Comparison of ENCODE assay signal across 7 mouse cellular contexts in genomic region chr12:80116206-80117112, GRCm38 (mm10). TPM values are rescaled to one million over a fixed set of nuclear protein-coding genes. Genes with fewer than 3 reads are reported as not detected.
A peak's percentile ranks its signal among the peaks of the same experiment; 100 is the strongest.
DNase-seq lines count a peak whose midpoint lies in the region; ATAC-seq and TF ChIP-seq lines count a peak whose summit lies in the region.

No protein-coding gene starts in this region.

- peak overlapping the region; percentile 79 for H3K9ac ChIP-seq in embryonic facial prominence, embryonic 13.5 days
- H3K9ac ChIP-seq in intestine, embryonic 14.5 days (ENCODE audit: low read length) = peak overlapping the region; percentile 98
- peak overlapping the region; percentile 80 for H3K9ac ChIP-seq in neural tube, embryonic 12.5 days

- TF ChIP-seq CTCF in testis, adult 2 months (IDR thresholded peaks at IDR 0.05; ENCODE audit: control insufficient read depth, insufficient read depth, insufficient replicate concordance, low read depth, low read length) = no peak

- peaks cover 10% of the 10 kb centered on the region for H3K27me3 ChIP-seq in testis, adult 2 months (ENCODE audit: control insufficient read depth, insufficient read depth, low read length)
- H3K27me3 ChIP-seq in embryonic facial prominence, embryonic 13.5 days = no peaks in the 10 kb centered on the region
- H3K27me3 ChIP-seq in intestine, embryonic 14.5 days (replicated peaks; ENCODE audit: control insufficient read depth, insufficient read depth, low read length) = no peaks in the 10 kb centered on the region
- 0 out of 2 replicates have a peak, but pooled peaks cover 6% of the 10 kb centered on the region for H3K27me3 ChIP-seq in neural tube, embryonic 12.5 days (replicated peaks)

- ATAC-seq in embryonic facial prominence, embryonic 13.5 days (ENCODE audit: insufficient number of reproducible peaks, insufficient read depth, low FRiP score, low TSS enrichment, low read depth) = no peak
- ATAC-seq in intestine, embryonic 14.5 days (replicated peaks; ENCODE audit: low FRiP score, low TSS enrichment, low read depth) = no peak
- ATAC-seq in neural tube, embryonic 12.5 days (ENCODE audit: low FRiP score, low read depth) = 0 out of 2 replicates have a peak, but pooled peaks have one; percentile 3

- TF ChIP-seq POLR2A in testis, adult 2 months (IDR thresholded peaks at IDR 0.05; ENCODE audit: control insufficient read depth, low read depth, low read length) = no peak

- H3K27ac ChIP-seq in testis, adult 2 months (ENCODE audit: control insufficient read depth, insufficient read depth, low read depth, low read length) = peak overlapping the region; percentile 92
- peak overlapping the region; percentile 99 for H3K27ac ChIP-seq in embryonic facial prominence, embryonic 13.5 days
- H3K27ac ChIP-seq in intestine, embryonic 14.5 days (ENCODE audit: low read depth) = peak overlapping the region; percentile 99
- no peak overlapping the region for H3K27ac ChIP-seq in neural tube, embryonic 12.5 days

- H3K9me3 ChIP-seq in embryonic facial prominence, embryonic 13.5 days = no peaks in the 10 kb centered on the region
- no peaks in the 10 kb centered on the region for H3K9me3 ChIP-seq in intestine, embryonic 14.5 days (ENCODE audit: control insufficient read depth, low read length)
- no peaks in the 10 kb centered on the region for H3K9me3 ChIP-seq in neural tube, embryonic 12.5 days

- no peaks in the 10 kb centered on the region for H3K36me3 ChIP-seq in testis, adult 2 months (ENCODE audit: control insufficient read depth, insufficient read depth, low read length)
- H3K36me3 ChIP-seq in embryonic facial prominence, embryonic 13.5 days = peaks cover 11% of the 10 kb centered on the region
- H3K36me3 ChIP-seq in intestine, embryonic 14.5 days (ENCODE audit: control insufficient read depth, insufficient read depth, low read length) = peaks cover 9% of the 10 kb centered on the region
- peaks cover 11% of the 10 kb centered on the region; the same call in 1 of the 2 replicates for H3K36me3 ChIP-seq in neural tube, embryonic 12.5 days

- H3K4me3 ChIP-seq in testis, adult 2 months (ENCODE audit: control insufficient read depth, low read depth, low read length) = peak overlapping the region; percentile 95
- peak overlapping the region; percentile 90 for H3K4me3 ChIP-seq in embryonic facial prominence, embryonic 13.5 days
- H3K4me3 ChIP-seq in intestine, embryonic 14.5 days (ENCODE audit: low read depth, low read length) = peak overlapping the region; percentile 99
- peak overlapping the region; percentile 63 for H3K4me3 ChIP-seq in neural tube, embryonic 12.5 days

- peak overlapping the region; percentile 90 for H3K4me2 ChIP-seq in embryonic facial prominence, embryonic 13.5 days
- peak overlapping the region; percentile 94 for H3K4me2 ChIP-seq in intestine, embryonic 14.5 days (ENCODE audit: low read length)
- peak overlapping the region; percentile 96 for H3K4me2 ChIP-seq in neural tube, embryonic 12.5 days (replicated peaks)

- 28% methylated on average over 18 of the region's 18 CpGs for WGBS in embryonic facial prominence, embryonic 13.5 days
- WGBS in intestine, embryonic 14.5 days = 45% methylated on average over 18 of the region's 18 CpGs
- WGBS in neural tube, embryonic 12.5 days = 32% methylated on average over 18 of the region's 18 CpGs

- peaks cover 20% of the 10 kb centered on the region for H3K4me1 ChIP-seq in testis, adult 2 months (ENCODE audit: control insufficient read depth, insufficient read depth, low read length)
- peaks cover 21% of the 10 kb centered on the region for H3K4me1 ChIP-seq in embryonic facial prominence, embryonic 13.5 days
- H3K4me1 ChIP-seq in intestine, embryonic 14.5 days (replicated peaks; ENCODE audit: control insufficient read depth, insufficient read depth, low read length) = peaks cover 10% of the 10 kb centered on the region
- peaks cover 16% of the 10 kb centered on the region for H3K4me1 ChIP-seq in neural tube, embryonic 12.5 days

- no peak for DNase-seq in testis, postnatal 14 days (ENCODE audit: low spot score)
- DNase-seq in intestine, embryonic 14.5 days (ENCODE audit: low spot score) = no peak
- no peak for DNase-seq in c-Kit-positive CD71-positive TER-119-positive erythroid progenitor cells, embryonic 14.5 days (ENCODE audit: low spot score)
- DNase-seq in urinary bladder, postnatal 14 days (ENCODE audit: low spot score) = no peak

RNA-seq across cellular contexts. Expression of gene Zfp36l1, which starts 3.6 kb away (rescaled TPM):
- 28.4 and 33.0 TPM in 2 replicates for polyA plus RNA-seq in testis, adult 2 months (2012; rRNA removed)
- polyA plus RNA-seq in embryonic facial prominence, embryonic 13.5 days (2015; fragmentation: Nextera tagmentation; extraction: Ambion mirVana) = 149 and 151 TPM in 2 replicates
- polyA plus RNA-seq in intestine, embryonic 14.5 days (2014; fragmentation: Nextera tagmentation; extraction: Ambion mirVana) = 159 and 165 TPM in 2 replicates
- polyA plus RNA-seq in neural tube, embryonic 12.5 days (2016; fragmentation: Nextera tagmentation; extraction: Ambion mirVana) = 72.3 and 73.0 TPM in 2 replicates
